Mouse (Mus musculus): ENCODE measurements around the gene Gm13283. TPM values are rescaled to one million over a fixed set of nuclear protein-coding genes. Genes with fewer than 3 reads are reported as not detected.
"Not testable (repeated sequence)": the region's sequence is repeated elsewhere in the genome, so short reads cannot be mapped to it uniquely, and the experiment has no call there.

The Gm13283 gene
- total RNA-seq, 1 experiment = not detected

DNA sequence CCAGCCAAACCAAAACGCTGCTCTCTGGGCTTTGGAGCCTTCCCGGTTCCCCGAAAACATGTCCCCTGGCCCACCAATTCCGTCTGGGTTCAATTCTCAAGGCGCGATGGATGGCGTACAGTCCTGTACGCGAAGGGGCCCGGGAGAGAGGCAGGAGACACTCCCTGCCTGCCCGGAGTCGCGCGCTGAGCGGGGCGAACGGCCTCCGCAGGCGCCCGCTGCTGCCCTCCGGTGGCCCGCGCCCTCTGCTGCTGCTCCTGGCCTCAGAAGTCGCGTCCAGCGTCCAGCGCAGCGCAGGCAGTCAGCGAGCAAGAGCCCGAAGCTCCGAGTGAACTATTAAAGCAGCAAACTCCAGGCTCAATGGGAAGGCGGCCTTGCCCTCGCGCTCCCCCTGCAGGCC is 45.8 kb downstream of the Gm13283 start:
- not testable (repeated sequence) for H3K4me1 ChIP-seq (ENCODE audit: control insufficient read depth in 2 of 2, insufficient read depth in 2 of 2, low read length in 2 of 2, poor library complexity in 1 of 2); H3K4me3 ChIP-seq (ENCODE audit: insufficient read depth in 1 of 2, low read depth in 1 of 2, low read length in 2 of 2, poor library complexity in 1 of 2, severe bottlenecking in 1 of 2)

More for the DNA sequence above, 45.8 kb downstream of the Gm13283 start:
- in situ Hi-C loops (cut with MboI; ENCODE audit: low sequenced_read_pairs in 2 of 2, unreplicated experiment in 2 of 2); H3K27ac ChIP-seq (ENCODE audit: insufficient read depth, low read depth, low read length, poor library complexity, severe bottlenecking); H3K9ac ChIP-seq (ENCODE audit: insufficient read depth, low read depth, low read length, poor library complexity, severe bottlenecking); DNase-seq (ENCODE audit: low read depth, low spot score); H3K9me3 ChIP-seq (ENCODE audit: control insufficient read depth, insufficient read depth, low read depth, low read length); H3K36me3 ChIP-seq (ENCODE audit: control insufficient read depth, insufficient read depth, low read length, poor library complexity, severe bottlenecking): not testable (repeated sequence)

Other genes with a start within 250 kb of the Gm13283 start
- not detected in 2 replicates for gene Ifnb1, start 237.3 kb upstream of the Gm13283 start, total RNA-seq (2012; rRNA removed)
- gene Ifna15, start 201.9 kb upstream of the Gm13283 start, total RNA-seq (2012; rRNA removed) = not detected in 2 replicates
- not detected in 2 replicates for gene Ifna14, start 188.3 kb upstream of the Gm13283 start, total RNA-seq (2012; rRNA removed)
- not detected in 2 replicates for gene Ifna9, start 167.7 kb upstream of the Gm13283 start, total RNA-seq (2012; rRNA removed)
- gene Ifna12, start 156.7 kb upstream of the Gm13283 start, total RNA-seq (2012; rRNA removed) = not detected in 2 replicates
- gene C87499, start 125.7 kb upstream of the Gm13283 start, total RNA-seq (2012; rRNA removed) = not detected in 2 replicates
- gene Ifna13, start 115.7 kb upstream of the Gm13283 start, total RNA-seq (2012; rRNA removed) = not detected in 2 replicates
- gene Ifna16, start 83.2 kb upstream of the Gm13283 start, total RNA-seq (2012; rRNA removed) = not detected in 2 replicates
- not detected in 2 replicates for gene Ifna2, start 76.2 kb upstream of the Gm13283 start, total RNA-seq (2012; rRNA removed)
- gene Ifnab, start 68.8 kb upstream of the Gm13283 start, total RNA-seq (2012; rRNA removed) = not detected in 2 replicates
- 3.7 and 5.3 TPM in 2 replicates for gene Gm26566, start 38.3 kb upstream of the Gm13283 start, total RNA-seq (2012; rRNA removed)
- 20.7 and 31.5 TPM in 2 replicates for gene Klhl9, start 37.7 kb upstream of the Gm13283 start, total RNA-seq (2012; rRNA removed)
- not detected in 2 replicates for gene Gm13271, start 5.3 kb upstream of the Gm13283 start, total RNA-seq (2012; rRNA removed)
- not detected in 2 replicates for gene Gm13290, start 13.7 kb downstream of the Gm13283 start, total RNA-seq (2012; rRNA removed)
- not detected in 2 replicates for gene Gm13289, start 16.8 kb downstream of the Gm13283 start, total RNA-seq (2012; rRNA removed)
- gene Gm13272, start 19.7 kb downstream of the Gm13283 start, total RNA-seq (2012; rRNA removed) = not detected in 2 replicates
- not detected in 2 replicates for gene Ifnz, start 22.0 kb downstream of the Gm13283 start, total RNA-seq (2012; rRNA removed)
- not detected in 2 replicates for gene Gm13276, start 25.6 kb downstream of the Gm13283 start, total RNA-seq (2012; rRNA removed)
- not detected in 2 replicates for gene Gm13277, start 28.5 kb downstream of the Gm13283 start, total RNA-seq (2012; rRNA removed)
- gene Gm13278, start 31.4 kb downstream of the Gm13283 start, total RNA-seq (2012; rRNA removed) = not detected in 2 replicates
- not detected in 2 replicates for gene Gm13275, start 34.4 kb downstream of the Gm13283 start, total RNA-seq (2012; rRNA removed)
- gene Gm13279, start 37.3 kb downstream of the Gm13283 start, total RNA-seq (2012; rRNA removed) = not detected in 2 replicates
- not detected in 2 replicates for gene Gm13285, start 39.5 kb downstream of the Gm13283 start, total RNA-seq (2012; rRNA removed)
- not detected in 2 replicates for gene Gm13287, start 43.1 kb downstream of the Gm13283 start, total RNA-seq (2012; rRNA removed)
- gene Gm13288, start 45.4 kb downstream of the Gm13283 start, total RNA-seq (2012; rRNA removed) = not detected in 2 replicates
- gene Ifna7, start 56.1 kb downstream of the Gm13283 start, total RNA-seq (2012; rRNA removed) = not detected in 2 replicates
- gene Ifna11, start 59.8 kb downstream of the Gm13283 start, total RNA-seq (2012; rRNA removed) = not detected in 2 replicates
- not detected in 2 replicates for gene Ifna6, start 67.3 kb downstream of the Gm13283 start, total RNA-seq (2012; rRNA removed)
- gene Ifna5, start 75.4 kb downstream of the Gm13283 start, total RNA-seq (2012; rRNA removed) = not detected in 2 replicates
- not detected in 2 replicates for gene Ifna4, start 81.7 kb downstream of the Gm13283 start, total RNA-seq (2012; rRNA removed)
- gene Ifna1, start 90.0 kb downstream of the Gm13283 start, total RNA-seq (2012; rRNA removed) = not detected in 2 replicates
- gene Ifne, start 120.1 kb downstream of the Gm13283 start, total RNA-seq (2012; rRNA removed) = not detected in 2 replicates